Mouse (Mus musculus): ENCODE measurements around the gene Cdc7.

The Cdc7 gene

GRCm38 (mm10) chr5:107025371-107025770 lies 61.2 kb downstream of the Cdc7 start:
- DNase-seq, result peak; percentile 38 to 53

GRCm38 (mm10) chr5:107025809-107026208 lies 61.7 kb downstream of the Cdc7 start:
- peak; percentile 81 for DNase-seq

- DNase-seq, result no peak
Measured at GRCm38 (mm10) chr5:107027616-107028015, 63.5 kb downstream of the Cdc7 start.

DNA sequence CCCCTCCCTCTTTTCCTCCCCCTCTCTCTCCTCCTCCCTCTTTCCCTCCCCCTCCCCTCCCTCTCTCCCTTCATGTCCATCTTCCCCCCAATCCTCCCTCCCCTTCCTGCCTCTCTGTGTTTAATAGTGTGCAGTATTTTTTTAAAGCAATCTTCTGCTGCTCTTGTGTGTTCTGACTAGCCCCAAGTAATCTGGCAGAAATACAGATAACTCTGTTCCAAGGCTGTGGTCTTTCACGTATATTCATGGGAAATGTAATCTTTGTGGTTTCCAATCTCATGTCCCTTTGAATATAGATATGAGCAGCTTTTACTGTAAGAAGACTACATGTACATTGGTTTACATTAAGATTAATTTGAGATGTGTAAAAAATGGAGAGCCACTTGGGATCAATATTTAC lies 64.4 kb downstream of the Cdc7 start:
- no peak for DNase-seq

- no peak for DNase-seq
Measured at GRCm38 (mm10) chr5:107029801-107030200, 65.7 kb downstream of the Cdc7 start.

GRCm38 (mm10) chr5:107030821-107031220 lies 66.7 kb downstream of the Cdc7 start:
- DNase-seq, result no peak
